Mouse (Mus musculus): Measurements from ENCODE around the gene Kdm2a. TPM values are rescaled to one million over a fixed set of nuclear protein-coding genes. Genes with fewer than 3 reads are reported as not detected.

The Kdm2a gene
- polyA plus RNA-seq, 1 experiment, result 2.7 TPM

- Histone ChIP-seq H3K27me3 (ENCODE audit: control insufficient read depth) (no peaks in the 10 kb centered on the region), H3K36me3 (ENCODE audit: control insufficient read depth) (no peaks in the 10 kb centered on the region; the same call in 1 of the 2 replicates), H3K4me3 (replicated peaks) (no peak overlapping the region), H3K9me3 (ENCODE audit: control insufficient read depth, low read length) (no peaks in the 10 kb centered on the region), H3K4me1 (ENCODE audit: control insufficient read depth) (peaks cover 10% of the 10 kb centered on the region)
- TF ChIP-seq TAL1 (IDR thresholded peaks at IDR 0.05; ENCODE audit: low read length) (no peak), GATA1 (IDR thresholded peaks at IDR 0.05; ENCODE audit: low read length) (no peak)
Observed at GRCm38 (mm10) chr19:4420153-4420910, 22.2 kb upstream of the Kdm2a start.

GRCm38 (mm10) chr19:4419711-4420110, 21.6 kb upstream of the Kdm2a start:
- no peaks in the 10 kb centered on the region for H3K27me3 ChIP-seq (ENCODE audit: control insufficient read depth)
- no peak for TF ChIP-seq TAL1 (IDR thresholded peaks at IDR 0.05; ENCODE audit: low read length)
- no peak for TF ChIP-seq GATA1 (IDR thresholded peaks at IDR 0.05; ENCODE audit: low read length)
- H3K4me3 ChIP-seq (replicated peaks), result no peak overlapping the region

GRCm38 (mm10) chr19:4417713-4418112, 19.6 kb upstream of the Kdm2a start:
- no peaks in the 10 kb centered on the region for H3K36me3 ChIP-seq (ENCODE audit: control insufficient read depth)
- no peaks in the 10 kb centered on the region for H3K9me3 ChIP-seq (ENCODE audit: control insufficient read depth, low read length)
- peaks cover 10% of the 10 kb centered on the region for H3K4me1 ChIP-seq (ENCODE audit: control insufficient read depth)
- no peaks in the 10 kb centered on the region for H3K27me3 ChIP-seq (ENCODE audit: control insufficient read depth)
- TF ChIP-seq GATA1 (IDR thresholded peaks at IDR 0.05; ENCODE audit: low read length), result no peak
- TF ChIP-seq TAL1 (IDR thresholded peaks at IDR 0.05; ENCODE audit: low read length), result no peak
- H3K4me3 ChIP-seq (replicated peaks), result no peak overlapping the region

More at GRCm38 (mm10) chr19:4419711-4420110, 21.6 kb upstream of the Kdm2a start:
- H3K4me1 ChIP-seq (ENCODE audit: control insufficient read depth), result peaks cover 10% of the 10 kb centered on the region
- H3K9me3 ChIP-seq (ENCODE audit: control insufficient read depth, low read length), result no peaks in the 10 kb centered on the region
- no peaks in the 10 kb centered on the region for H3K36me3 ChIP-seq (ENCODE audit: control insufficient read depth)

- peaks cover 10% of the 10 kb centered on the region for H3K4me1 ChIP-seq (ENCODE audit: control insufficient read depth)
- no peaks in the 10 kb centered on the region for H3K27me3 ChIP-seq (ENCODE audit: control insufficient read depth)
- H3K9me3 ChIP-seq (ENCODE audit: control insufficient read depth, low read length), result no peaks in the 10 kb centered on the region
- no peaks in the 10 kb centered on the region for H3K36me3 ChIP-seq (ENCODE audit: control insufficient read depth)
- no peak overlapping the region for H3K4me3 ChIP-seq (replicated peaks)
- no peak for TF ChIP-seq TAL1 (IDR thresholded peaks at IDR 0.05; ENCODE audit: low read length)
- TF ChIP-seq GATA1 (IDR thresholded peaks at IDR 0.05; ENCODE audit: low read length), result no peak
Observed at GRCm38 (mm10) chr19:4417183-4417582, 19.1 kb upstream of the Kdm2a start.

GRCm38 (mm10) chr19:4414631-4415030, 16.5 kb upstream of the Kdm2a start:
- TF ChIP-seq GATA1 (IDR thresholded peaks at IDR 0.05; ENCODE audit: low read length) (no peak), TAL1 (IDR thresholded peaks at IDR 0.05; ENCODE audit: low read length) (no peak)
- H3K27me3 ChIP-seq (ENCODE audit: control insufficient read depth), result no peaks in the 10 kb centered on the region
- no peaks in the 10 kb centered on the region for H3K9me3 ChIP-seq (ENCODE audit: control insufficient read depth, low read length)
- H3K4me1 ChIP-seq (ENCODE audit: control insufficient read depth), result no peaks in the 10 kb centered on the region
- H3K36me3 ChIP-seq (ENCODE audit: control insufficient read depth), result no peaks in the 10 kb centered on the region
- no peak overlapping the region for H3K4me3 ChIP-seq (replicated peaks)

GRCm38 (mm10) chr19:4409062-4409461, 11.0 kb upstream of the Kdm2a start:
- no peaks in the 10 kb centered on the region for H3K9me3 ChIP-seq (ENCODE audit: control insufficient read depth, low read length)
- TF ChIP-seq GATA1 (IDR thresholded peaks at IDR 0.05; ENCODE audit: low read length), result no peak
- TF ChIP-seq TAL1 (IDR thresholded peaks at IDR 0.05; ENCODE audit: low read length), result no peak
- no peaks in the 10 kb centered on the region for H3K4me1 ChIP-seq (ENCODE audit: control insufficient read depth)
- H3K36me3 ChIP-seq (ENCODE audit: control insufficient read depth), result no peaks in the 10 kb centered on the region
- no peak overlapping the region for H3K4me3 ChIP-seq (replicated peaks)
- H3K27me3 ChIP-seq (ENCODE audit: control insufficient read depth), result no peaks in the 10 kb centered on the region; the same call in 1 of the 2 replicates

- TF ChIP-seq GATA1 (IDR thresholded peaks at IDR 0.05; ENCODE audit: low read length) (no peak), TAL1 (IDR thresholded peaks at IDR 0.05; ENCODE audit: low read length) (no peak)
- peaks cover 3% of the 10 kb centered on the region; the same call in 1 of the 2 replicates for H3K9me3 ChIP-seq (ENCODE audit: control insufficient read depth, low read length)
- no peak overlapping the region for H3K4me3 ChIP-seq (replicated peaks)
- peaks cover 6% of the 10 kb centered on the region for H3K27me3 ChIP-seq (ENCODE audit: control insufficient read depth)
- H3K36me3 ChIP-seq (ENCODE audit: control insufficient read depth), result no peaks in the 10 kb centered on the region
- no peaks in the 10 kb centered on the region for H3K4me1 ChIP-seq (ENCODE audit: control insufficient read depth)
Observed at GRCm38 (mm10) chr19:4404840-4405239, 6.8 kb upstream of the Kdm2a start.

- Histone ChIP-seq H3K4me1 (ENCODE audit: control insufficient read depth) (peaks cover 23% of the 10 kb centered on the region), H3K9me3 (ENCODE audit: control insufficient read depth, low read length) (peaks cover 3% of the 10 kb centered on the region; the same call in 1 of the 2 replicates)
Observed at GRCm38 (mm10) chr19:4398959-4399358, 874 bp upstream of the Kdm2a start.

GRCm38 (mm10) chr19:4398630-4398948, 504 bp upstream of the Kdm2a start:
- peaks cover 30% of the 10 kb centered on the region for H3K27me3 ChIP-seq (ENCODE audit: control insufficient read depth)
- H3K4me3 ChIP-seq (replicated peaks), result peak overlapping the region; percentile 100

More at GRCm38 (mm10) chr19:4398959-4399358, 874 bp upstream of the Kdm2a start:
- TF ChIP-seq TAL1 (IDR thresholded peaks at IDR 0.05; ENCODE audit: low read length), result no peak
- no peak for TF ChIP-seq GATA1 (IDR thresholded peaks at IDR 0.05; ENCODE audit: low read length)
- peaks cover 8% of the 10 kb centered on the region for H3K36me3 ChIP-seq (ENCODE audit: control insufficient read depth)
- peaks cover 30% of the 10 kb centered on the region for H3K27me3 ChIP-seq (ENCODE audit: control insufficient read depth)
- H3K4me3 ChIP-seq (replicated peaks), result no peak overlapping the region

More at GRCm38 (mm10) chr19:4398630-4398948, 504 bp upstream of the Kdm2a start:
- peaks cover 3% of the 10 kb centered on the region; the same call in 1 of the 2 replicates for H3K9me3 ChIP-seq (ENCODE audit: control insufficient read depth, low read length)
- TF ChIP-seq GATA1 (IDR thresholded peaks at IDR 0.05; ENCODE audit: low read length), result no peak
- no peak for TF ChIP-seq TAL1 (IDR thresholded peaks at IDR 0.05; ENCODE audit: low read length)
- H3K36me3 ChIP-seq (ENCODE audit: control insufficient read depth), result peaks cover 12% of the 10 kb centered on the region
- H3K4me1 ChIP-seq (ENCODE audit: control insufficient read depth), result peaks cover 24% of the 10 kb centered on the region
